Mouse (Mus musculus) stomach, postnatal 0 days (tissue): ENCODE measurements at regions not wholly inside any gene's neighbourhood (a gene's known extent, or its start where the extent isn't known, plus 50 kb on each side); places are given as distances from the start of the nearest gene placed in this dataset.

ENCODE experiments used
- CTCF ChIP-seq: IDR thresholded peaks from 2 replicates; pipeline ENCODE4 v1.5.1; 2016; ENCODE audit warnings: antibody characterized with exemption, low read depth, mild to moderate bottlenecking, moderate library complexity
- EP300 ChIP-seq: optimal IDR thresholded peaks from 2 replicates; pipeline ENCODE3; 2016; ENCODE audit warnings: antibody characterized with exemption

DNA sequence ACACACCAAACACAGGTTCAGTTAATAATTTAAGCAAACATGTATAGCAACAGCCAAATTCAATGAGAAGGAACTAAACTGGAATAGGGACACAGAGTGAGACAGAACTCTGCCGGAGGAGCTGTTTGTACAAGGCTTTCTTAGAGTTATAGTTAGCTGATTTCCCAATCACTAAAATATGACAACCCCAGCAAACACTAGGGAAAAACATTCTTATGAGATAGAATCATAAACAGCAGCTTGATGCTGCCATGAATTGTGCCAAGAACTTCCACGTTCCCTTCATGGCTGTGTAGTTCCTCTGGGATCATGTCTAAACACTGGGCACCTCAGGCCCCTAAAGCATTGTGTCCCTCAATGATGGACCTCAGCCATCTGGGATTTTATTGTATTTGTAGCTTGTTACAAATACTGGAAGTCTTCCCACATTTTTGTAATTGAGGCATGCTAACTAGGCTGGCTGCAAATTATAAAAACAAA lies 1033.4 kb downstream of the Fam19a2 start:
- no peak for TF ChIP-seq EP300
- TF ChIP-seq CTCF = no peak
